Mouse (Mus musculus) cerebellum, adult 11-12 months (tissue): ENCODE data around the gene Crtap.
"Not testable (repeated sequence)": the region's sequence is repeated elsewhere in the genome, so short reads cannot be mapped to it uniquely, and the experiment has no call there.

Source experiments
- DNase-seq: peaks from one replicate; pipeline ENCODE4 v3.0.0; 2022

Gene Crtap

DNA sequence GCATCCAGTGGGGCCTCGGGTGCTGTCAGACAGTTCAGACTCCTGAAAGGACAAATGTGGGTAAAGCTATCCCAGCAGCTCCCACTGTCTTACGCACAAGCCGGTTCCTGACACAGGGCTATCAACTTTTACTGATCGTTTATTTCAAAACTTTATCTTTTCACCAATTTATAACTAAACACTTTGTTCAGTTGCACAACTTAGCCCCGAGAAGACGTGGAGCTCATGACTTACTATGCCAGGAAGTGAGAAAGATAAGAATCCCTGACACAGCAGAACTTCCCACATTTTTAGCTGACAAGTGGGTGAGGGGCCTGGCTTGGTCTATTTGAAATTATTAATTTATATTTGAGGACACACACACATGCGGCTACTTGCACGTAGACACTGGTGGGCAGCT is 4.2 kb upstream of the Crtap start:
- no peak for DNase-seq

- DNase-seq: not testable (repeated sequence)
Observed at GRCm38 (mm10) chr9:114394136-114394535, 3.7 kb upstream of the Crtap start.

- DNase-seq: no peak
Observed at GRCm38 (mm10) chr9:114390749-114391075, 237 bp upstream of the Crtap start.

GRCm38 (mm10) chr9:114389371-114389904 is 1.0 kb downstream of the Crtap start:
- DNase-seq: no peak

GRCm38 (mm10) chr9:114388701-114389370 is 1.6 kb downstream of the Crtap start:
- no peak for DNase-seq

DNA sequence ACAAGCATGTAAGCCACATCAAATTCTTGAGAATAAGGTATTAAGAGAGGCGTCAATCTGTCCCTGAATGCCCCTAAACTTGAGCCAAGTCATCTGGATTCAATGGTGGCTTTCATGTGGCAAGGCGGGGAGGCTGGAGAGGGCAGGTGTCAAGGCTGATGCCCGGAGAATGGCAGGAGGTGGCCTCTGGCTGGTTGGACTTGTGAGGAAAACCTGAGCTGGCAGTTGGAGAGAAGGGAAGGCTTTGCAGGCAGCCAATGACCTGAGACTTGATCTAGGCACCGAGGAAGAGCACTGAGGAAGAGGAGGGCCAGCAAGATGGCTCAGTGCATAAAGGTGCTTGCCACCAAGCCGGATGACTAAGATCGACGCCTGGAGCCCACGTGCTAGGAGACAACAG is 2.2 kb downstream of the Crtap start:
- no peak for DNase-seq

- DNase-seq: no peak
Observed at GRCm38 (mm10) chr9:114387086-114387485, 3.4 kb downstream of the Crtap start.

- no peak for DNase-seq
Observed at GRCm38 (mm10) chr9:114385160-114385559, 5.3 kb downstream of the Crtap start.

- DNase-seq: no peak
Observed at GRCm38 (mm10) chr9:114384691-114385090, 5.8 kb downstream of the Crtap start.

DNA sequence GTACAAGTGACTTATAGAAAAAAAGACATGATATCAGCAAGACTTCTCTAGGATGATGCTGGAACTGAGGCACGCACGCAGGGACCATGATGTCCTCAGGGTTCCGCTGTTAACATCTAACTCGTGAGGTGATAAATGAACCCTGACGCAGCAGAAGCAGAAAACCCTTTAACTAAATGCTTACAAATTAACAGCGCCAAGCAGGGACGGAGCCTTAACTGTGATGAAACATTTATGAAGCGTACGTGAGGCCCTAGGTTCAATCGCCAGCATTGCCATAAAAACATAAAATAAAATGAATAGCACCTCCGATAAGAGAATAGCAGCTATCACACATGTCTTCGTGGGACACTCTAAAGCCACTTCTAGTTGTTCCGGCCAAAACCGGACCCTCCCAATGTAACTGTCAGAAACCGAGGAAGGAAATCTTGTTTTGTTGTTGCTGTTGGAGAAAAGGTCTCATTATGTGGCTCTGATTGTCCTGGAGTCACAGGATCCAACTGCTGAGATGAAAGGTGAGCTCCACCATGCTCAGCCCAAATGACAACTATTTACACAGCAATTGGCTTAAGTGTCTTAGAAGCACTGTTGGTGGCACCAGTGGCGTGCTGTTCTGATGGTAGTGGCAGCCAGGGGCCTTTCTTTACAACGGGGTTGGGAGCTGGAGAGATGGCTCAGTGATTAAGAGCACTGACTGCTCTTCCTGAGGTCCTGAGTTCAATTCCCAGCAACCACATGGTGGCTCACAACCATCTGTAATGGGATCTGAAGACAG is 7.4 kb downstream of the Crtap start:
- no peak for DNase-seq

- DNase-seq: no peak
Observed at GRCm38 (mm10) chr9:114380881-114381733, 9.4 kb downstream of the Crtap start.

GRCm38 (mm10) chr9:114379871-114380270 is 10.6 kb downstream of the Crtap start:
- no peak for DNase-seq

DNA sequence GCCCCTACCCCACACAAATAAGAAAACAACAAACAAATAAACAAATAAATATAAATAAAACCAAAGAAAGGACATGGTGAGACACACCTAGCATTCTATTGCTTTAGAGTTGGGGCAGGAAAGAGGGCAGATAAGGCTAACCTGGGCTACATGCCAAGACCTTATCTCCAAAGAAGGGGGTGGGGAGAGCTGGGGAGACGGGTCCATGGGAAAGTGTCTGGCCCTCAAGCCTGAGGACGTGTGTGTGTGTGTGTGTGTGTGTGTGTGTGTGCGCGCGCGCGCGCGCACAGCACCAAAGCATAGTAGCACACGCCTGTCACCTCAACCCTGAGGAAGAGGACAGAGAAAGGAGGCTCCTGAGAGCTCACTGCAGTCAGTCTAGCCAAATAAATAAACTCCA is 13.3 kb downstream of the Crtap start:
- no peak for DNase-seq

- DNase-seq: no peak
Observed at GRCm38 (mm10) chr9:114375276-114375962, 15.1 kb downstream of the Crtap start.

GRCm38 (mm10) chr9:114371717-114372116 is 18.8 kb downstream of the Crtap start:
- not testable (repeated sequence) for DNase-seq

DNA sequence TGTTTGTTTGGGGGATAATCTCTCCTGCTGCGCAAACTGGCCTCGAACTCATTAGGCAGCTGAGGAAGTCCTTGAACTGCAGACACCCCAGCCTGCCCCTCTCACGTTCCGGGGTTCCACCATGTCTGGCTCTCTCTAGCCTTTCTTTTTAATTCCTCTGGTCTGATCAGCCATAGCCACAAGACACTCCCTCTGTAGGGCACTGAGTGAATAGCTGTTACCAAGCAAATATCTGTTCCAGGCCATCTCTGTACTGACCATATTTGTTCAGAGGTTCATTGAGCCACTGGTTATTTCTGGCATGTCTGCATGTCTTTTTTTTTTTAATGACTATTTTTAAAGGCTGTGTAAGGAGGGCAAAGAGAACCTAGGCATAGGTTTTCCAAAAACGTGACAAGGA is 21.1 kb downstream of the Crtap start:
- DNase-seq: not testable (repeated sequence)

GRCm38 (mm10) chr9:114368471-114368858 is 22.0 kb downstream of the Crtap start:
- no peak for DNase-seq

- DNase-seq: peak; percentile 42
Observed at GRCm38 (mm10) chr9:114367783-114368470, 22.5 kb downstream of the Crtap start.

GRCm38 (mm10) chr9:114329855-114330254 is 60.6 kb downstream of the Crtap start, which contains the start of gene Bcl2a1c:
Gene Bcl2a1c (plus strand): TSS chr9:114330135.
- not testable (repeated sequence) for DNase-seq

DNA sequence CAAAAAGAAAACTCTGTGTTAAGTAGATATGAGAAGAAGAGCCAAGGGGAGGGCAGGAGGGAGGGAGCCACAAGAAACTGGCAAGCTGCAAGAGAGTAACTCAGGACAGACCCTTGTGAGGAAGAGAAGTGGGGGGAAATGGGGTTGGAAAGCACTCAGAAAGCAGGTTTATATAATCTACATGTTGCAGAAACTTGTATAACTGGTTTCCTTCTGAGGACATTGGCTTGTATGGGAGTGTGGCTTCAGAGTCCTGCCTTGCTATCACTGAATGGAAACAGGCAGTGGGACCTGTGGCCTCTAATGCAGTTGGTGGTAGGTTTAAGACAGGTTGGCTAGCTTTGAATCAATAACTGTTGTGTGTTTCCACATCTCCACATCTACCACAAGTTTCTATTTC is 62.1 kb downstream of the Crtap start:
- not testable (repeated sequence) for DNase-seq

- no peak for DNase-seq
Observed at GRCm38 (mm10) chr9:114326011-114326748, 64.3 kb downstream of the Crtap start.
